Mouse (Mus musculus): ENCODE measurements around the gene Ripor3. TPM values are rescaled to one million over a fixed set of nuclear protein-coding genes. Genes with fewer than 3 reads are reported as not detected.

Gene Ripor3
- polyA plus RNA-seq, 1 experiment from 2014 or later = 0.13 TPM

DNA sequence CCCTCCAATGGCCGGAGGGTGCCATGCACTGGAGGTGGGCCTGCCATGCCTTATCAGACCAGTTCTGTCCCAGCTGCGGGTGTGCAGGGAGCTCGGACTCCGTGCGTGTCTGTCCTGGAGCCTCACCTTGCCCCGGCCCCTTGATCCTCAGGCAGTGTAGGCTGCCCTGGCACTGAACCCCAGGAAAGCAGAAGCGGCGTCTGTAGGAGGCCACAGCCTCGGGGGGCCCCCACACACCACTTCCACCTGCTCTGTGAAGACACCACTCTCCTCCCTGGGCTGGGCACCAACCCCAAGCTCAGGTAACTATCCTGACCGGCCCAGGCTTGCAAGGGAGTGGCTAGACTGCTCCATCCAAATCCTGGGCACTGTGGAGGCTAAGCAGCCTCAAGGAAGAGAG is 30.0 kb downstream of the Ripor3 start:
- WGBS = 88% methylated on average over 10 of the region's 10 CpGs
- H3K9ac ChIP-seq (replicated peaks) = no peak overlapping the region
- 0 out of 2 replicates have a peak, but pooled peaks have one; percentile 30 for ATAC-seq (replicated peaks)

DNA sequence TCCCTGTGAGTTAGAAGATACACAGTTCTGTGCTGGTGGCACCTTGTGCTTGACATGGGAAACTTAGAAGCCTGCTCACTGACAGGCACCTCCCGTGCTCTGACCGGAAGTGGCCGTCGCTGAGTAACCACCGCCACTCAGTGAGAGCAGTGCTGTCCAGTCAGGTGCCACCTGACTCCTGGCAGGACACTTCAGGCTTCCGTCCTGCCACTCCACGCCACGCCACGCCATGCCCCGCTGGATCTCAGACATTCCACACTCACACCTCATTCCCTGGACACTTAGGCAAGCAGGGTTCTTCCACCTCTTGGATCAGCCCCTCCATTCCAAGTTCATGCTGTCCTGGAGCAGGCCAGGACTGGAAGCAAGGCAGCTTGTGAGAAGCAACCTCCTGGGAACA is 32.1 kb downstream of the Ripor3 start:
- Histone ChIP-seq H3K9ac (replicated peaks) (no peak overlapping the region), H3K9me3 (no peaks in the 10 kb centered on the region), H3K4me3 (no peak overlapping the region), H3K27me3 (no peaks in the 10 kb centered on the region), H3K4me2 (replicated peaks) (no peak overlapping the region), H3K36me3 (peaks cover 61% of the 10 kb centered on the region), H3K4me1 (no peaks in the 10 kb centered on the region), H3K27ac (replicated peaks) (no peak overlapping the region)
- WGBS = 96% methylated on average over 10 of the region's 10 CpGs
- ATAC-seq (replicated peaks) = no peak

More for the DNA sequence above, 30.0 kb downstream of the Ripor3 start:
- no peaks in the 10 kb centered on the region for H3K9me3 ChIP-seq
- H3K36me3 ChIP-seq = peaks cover 40% of the 10 kb centered on the region
- H3K4me2 ChIP-seq (replicated peaks) = no peak overlapping the region
- no peaks in the 10 kb centered on the region for H3K4me1 ChIP-seq
- no peak overlapping the region for H3K27ac ChIP-seq (replicated peaks)
- no peak overlapping the region for H3K4me3 ChIP-seq
- no peaks in the 10 kb centered on the region for H3K27me3 ChIP-seq

DNA sequence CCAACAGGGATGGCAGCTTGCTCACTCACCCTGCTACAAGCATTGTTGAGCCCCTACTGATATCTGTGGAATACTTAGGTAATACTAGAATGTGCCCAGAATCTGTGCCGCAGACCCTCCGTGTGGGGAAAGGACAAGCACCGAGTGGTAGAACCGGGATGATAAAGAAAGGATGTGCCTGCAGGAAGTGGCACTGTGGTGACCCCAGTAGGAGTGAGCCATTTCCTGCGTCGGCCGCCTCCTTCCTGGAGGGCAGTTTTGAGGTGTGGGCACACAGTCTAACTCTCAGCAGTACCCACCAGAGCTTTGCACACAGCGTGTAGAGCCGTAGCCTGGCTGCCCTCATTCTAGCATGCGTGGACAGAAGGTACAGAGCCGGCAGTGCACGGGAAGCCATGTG is 34.7 kb downstream of the Ripor3 start:
- ATAC-seq (replicated peaks) = no peak

DNA sequence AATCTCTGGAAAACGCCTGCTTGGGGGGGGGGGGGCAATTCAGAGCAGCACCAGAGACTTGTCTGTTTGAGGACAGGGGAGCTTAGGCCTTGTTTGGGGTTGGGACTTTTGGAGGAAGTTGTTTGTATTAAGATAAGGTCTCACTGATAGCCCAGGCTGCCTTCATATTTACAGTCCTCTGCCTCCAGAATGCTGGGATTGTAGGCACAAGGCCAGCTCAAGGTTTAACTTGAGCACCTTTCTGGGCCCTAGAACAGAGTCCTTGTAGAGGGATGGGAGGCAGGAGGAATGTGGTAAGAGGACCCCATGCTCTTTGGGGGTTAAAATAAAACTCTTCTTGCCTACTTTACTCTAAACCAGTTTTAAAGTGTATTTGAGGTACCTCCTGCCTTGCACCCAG is 37.6 kb downstream of the Ripor3 start:
- no peak overlapping the region for H3K9ac ChIP-seq (replicated peaks)
- WGBS = 65% methylated on average over 1 of the region's 1 CpGs
- H3K4me3 ChIP-seq = no peak overlapping the region
- peaks cover 76% of the 10 kb centered on the region for H3K36me3 ChIP-seq
- ATAC-seq (replicated peaks) = no peak
- H3K27ac ChIP-seq (replicated peaks) = no peak overlapping the region
- no peaks in the 10 kb centered on the region for H3K27me3 ChIP-seq
- no peak overlapping the region for H3K4me2 ChIP-seq (replicated peaks)
- peaks cover 9% of the 10 kb centered on the region; the same call in 1 of the 2 replicates for H3K4me1 ChIP-seq
- no peaks in the 10 kb centered on the region for H3K9me3 ChIP-seq

More for the DNA sequence above, 34.7 kb downstream of the Ripor3 start:
- H3K4me1 ChIP-seq = no peaks in the 10 kb centered on the region
- H3K27ac ChIP-seq (replicated peaks) = no peak overlapping the region
- no peaks in the 10 kb centered on the region for H3K9me3 ChIP-seq
- H3K9ac ChIP-seq (replicated peaks) = no peak overlapping the region
- H3K4me3 ChIP-seq = no peak overlapping the region
- no peaks in the 10 kb centered on the region for H3K27me3 ChIP-seq
- WGBS = 92% methylated on average over 12 of the region's 12 CpGs
- H3K4me2 ChIP-seq (replicated peaks) = no peak overlapping the region
- peaks cover 77% of the 10 kb centered on the region for H3K36me3 ChIP-seq

DNA sequence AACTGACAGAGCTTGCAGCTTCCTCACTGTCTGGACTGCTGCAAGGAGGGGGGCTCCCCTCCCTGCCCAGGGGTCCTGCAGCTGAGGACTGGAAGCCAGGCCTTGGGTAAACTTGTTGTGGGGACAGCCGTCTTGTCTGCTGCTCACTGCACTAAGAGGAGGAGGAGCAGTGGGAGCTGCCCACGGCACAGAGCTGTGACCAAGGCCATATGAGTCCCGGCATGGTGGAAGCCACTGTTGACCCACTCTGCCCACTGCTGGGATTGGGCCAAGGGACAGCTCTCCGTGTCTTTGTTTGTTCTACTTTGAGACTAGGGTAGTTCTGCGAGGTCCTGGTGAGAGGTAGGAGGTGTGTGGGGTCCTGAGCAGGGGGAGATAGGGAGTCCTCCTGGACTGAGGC is 38.3 kb downstream of the Ripor3 start:
- no peak for ATAC-seq (replicated peaks)
- Histone ChIP-seq H3K27ac (replicated peaks) (no peak overlapping the region), H3K27me3 (no peaks in the 10 kb centered on the region), H3K9ac (replicated peaks) (no peak overlapping the region), H3K4me1 (peaks cover 9% of the 10 kb centered on the region; the same call in 1 of the 2 replicates), H3K4me2 (replicated peaks) (no peak overlapping the region), H3K9me3 (no peaks in the 10 kb centered on the region), H3K4me3 (no peak overlapping the region), H3K36me3 (peaks cover 75% of the 10 kb centered on the region)
- WGBS = 80% methylated on average over 5 of the region's 5 CpGs

DNA sequence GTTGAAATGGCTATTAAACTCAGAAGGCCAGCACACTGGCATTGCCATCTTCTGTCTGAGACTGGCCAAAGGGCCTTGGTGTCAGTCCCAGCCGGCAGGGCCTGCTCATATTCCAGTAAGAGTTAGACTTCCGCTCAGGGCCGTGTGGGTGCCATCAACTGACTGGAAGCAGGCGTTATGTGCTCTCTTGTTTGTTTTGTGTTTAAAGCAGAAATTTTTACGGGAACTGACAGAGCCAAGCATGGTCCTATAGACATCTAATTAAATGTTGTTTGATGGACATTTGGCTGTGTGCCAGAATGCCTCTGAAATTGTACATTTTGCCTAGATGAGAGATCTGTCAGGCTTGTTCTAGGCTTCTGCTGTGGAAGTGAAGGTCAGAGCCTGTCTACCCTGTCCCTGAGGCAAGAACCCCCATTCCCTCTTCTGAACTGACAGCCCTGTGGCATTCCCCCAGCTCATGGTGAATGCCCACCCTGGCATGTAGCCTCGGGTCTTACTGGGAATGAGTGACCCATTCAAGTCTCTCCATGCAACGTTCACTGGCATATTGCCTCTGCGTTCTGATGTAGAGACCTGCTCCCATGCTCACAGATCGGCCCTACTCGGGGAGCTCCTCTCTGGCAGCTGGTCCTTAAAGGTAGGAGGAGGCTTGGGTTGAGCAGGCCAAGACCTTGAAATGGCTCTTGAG is 40.4 kb downstream of the Ripor3 start:
- peak overlapping the region; percentile 7; the same call in 1 of the 2 replicates for H3K27ac ChIP-seq (replicated peaks)

DNA sequence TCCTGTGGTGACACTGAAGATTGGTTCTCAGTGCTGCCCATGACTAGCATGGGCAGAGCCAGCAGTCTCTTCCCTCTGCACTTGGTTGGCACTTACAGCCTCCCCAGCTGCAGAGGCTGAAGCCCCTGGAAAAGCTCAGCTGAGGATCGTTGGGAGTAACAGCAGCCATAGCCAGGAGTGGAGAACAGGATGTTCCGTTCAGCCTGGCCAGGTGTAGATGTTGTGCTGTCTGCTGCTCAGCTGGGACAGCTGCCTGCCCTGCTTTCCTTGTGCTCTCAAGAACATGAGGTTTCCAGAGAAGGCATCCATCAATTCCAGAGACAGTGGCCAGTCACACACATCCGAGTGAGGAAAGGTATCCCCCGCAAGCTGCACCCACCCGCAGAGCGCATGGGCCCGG is 41.9 kb downstream of the Ripor3 start:
- Histone ChIP-seq H3K27ac (replicated peaks) (no peak overlapping the region), H3K9ac (replicated peaks) (no peak overlapping the region), H3K4me3 (no peak overlapping the region), H3K27me3 (no peaks in the 10 kb centered on the region), H3K4me1 (peaks cover 9% of the 10 kb centered on the region; the same call in 1 of the 2 replicates), H3K4me2 (replicated peaks) (no peak overlapping the region), H3K36me3 (peaks cover 73% of the 10 kb centered on the region), H3K9me3 (no peaks in the 10 kb centered on the region)
- WGBS = 95% methylated on average over 7 of the region's 7 CpGs
- ATAC-seq (replicated peaks) = no peak

More for the DNA sequence above, 40.4 kb downstream of the Ripor3 start:
- H3K4me2 ChIP-seq (replicated peaks) = no peak overlapping the region
- H3K9ac ChIP-seq (replicated peaks) = no peak overlapping the region
- H3K4me3 ChIP-seq = no peak overlapping the region
- H3K4me1 ChIP-seq = peaks cover 9% of the 10 kb centered on the region; the same call in 1 of the 2 replicates
- ATAC-seq (replicated peaks) = no peak; the same call in 1 of the 2 replicates
- no peaks in the 10 kb centered on the region for H3K27me3 ChIP-seq
- H3K9me3 ChIP-seq = no peaks in the 10 kb centered on the region
- peaks cover 75% of the 10 kb centered on the region for H3K36me3 ChIP-seq
- 58% methylated on average over 10 of the region's 10 CpGs for WGBS

DNA sequence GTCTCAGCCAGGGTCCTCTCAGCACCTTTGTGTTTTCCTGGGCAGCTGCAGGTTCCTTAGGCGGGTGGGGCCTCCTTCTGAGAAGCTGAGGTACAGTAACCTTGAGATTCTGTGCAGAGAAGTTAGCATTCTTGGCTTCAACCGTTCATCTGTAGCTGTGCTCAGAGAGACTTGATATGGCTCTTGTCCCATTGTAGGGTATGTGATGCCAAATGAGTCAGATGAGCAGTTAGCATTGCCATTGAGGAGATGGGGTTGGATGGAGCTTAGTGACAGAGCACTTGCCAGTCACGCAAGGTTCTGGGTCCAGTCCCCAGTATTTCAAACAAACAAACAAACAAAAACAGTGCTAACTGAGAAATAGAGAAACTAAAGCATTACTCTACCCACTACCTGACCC is 44.5 kb downstream of the Ripor3 start:
- Histone ChIP-seq H3K4me1 (peaks cover 9% of the 10 kb centered on the region; the same call in 1 of the 2 replicates), H3K9me3 (no peaks in the 10 kb centered on the region), H3K36me3 (peaks cover 55% of the 10 kb centered on the region), H3K4me2 (replicated peaks) (no peak overlapping the region), H3K9ac (replicated peaks) (no peak overlapping the region), H3K27ac (replicated peaks) (no peak overlapping the region), H3K27me3 (no peaks in the 10 kb centered on the region), H3K4me3 (no peak overlapping the region)
- 89% methylated on average over 3 of the region's 3 CpGs for WGBS
- ATAC-seq (replicated peaks) = no peak

DNA sequence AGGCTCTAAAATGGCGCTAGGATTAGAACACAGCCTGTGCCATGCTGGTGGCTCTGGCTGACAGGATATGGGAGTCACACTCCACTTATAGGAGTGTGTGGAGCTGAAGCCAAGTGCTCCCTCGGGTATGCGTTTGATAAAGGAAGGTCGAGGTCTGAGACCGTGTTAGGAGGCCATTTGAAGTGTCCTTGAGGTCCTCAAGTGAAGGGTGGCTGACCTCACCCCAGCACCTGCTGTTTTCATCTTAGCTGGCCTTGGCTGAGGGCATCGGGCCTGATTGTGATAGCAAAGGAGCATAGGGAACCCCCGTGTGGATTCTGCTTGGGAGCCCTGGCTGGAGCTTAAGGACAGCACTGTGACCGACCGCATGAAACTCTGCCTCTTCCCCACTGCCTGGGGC is 46.1 kb downstream of the Ripor3 start:
- Histone ChIP-seq H3K4me1 (0 out of 2 replicates have a peak, but pooled peaks cover 11% of the 10 kb centered on the region), H3K36me3 (peaks cover 54% of the 10 kb centered on the region), H3K4me2 (replicated peaks) (no peak overlapping the region), H3K9me3 (no peaks in the 10 kb centered on the region), H3K27ac (replicated peaks) (no peak overlapping the region), H3K4me3 (no peak overlapping the region), H3K27me3 (no peaks in the 10 kb centered on the region), H3K9ac (replicated peaks) (no peak overlapping the region)
- ATAC-seq (replicated peaks) = no peak
- 95% methylated on average over 9 of the region's 9 CpGs for WGBS

DNA sequence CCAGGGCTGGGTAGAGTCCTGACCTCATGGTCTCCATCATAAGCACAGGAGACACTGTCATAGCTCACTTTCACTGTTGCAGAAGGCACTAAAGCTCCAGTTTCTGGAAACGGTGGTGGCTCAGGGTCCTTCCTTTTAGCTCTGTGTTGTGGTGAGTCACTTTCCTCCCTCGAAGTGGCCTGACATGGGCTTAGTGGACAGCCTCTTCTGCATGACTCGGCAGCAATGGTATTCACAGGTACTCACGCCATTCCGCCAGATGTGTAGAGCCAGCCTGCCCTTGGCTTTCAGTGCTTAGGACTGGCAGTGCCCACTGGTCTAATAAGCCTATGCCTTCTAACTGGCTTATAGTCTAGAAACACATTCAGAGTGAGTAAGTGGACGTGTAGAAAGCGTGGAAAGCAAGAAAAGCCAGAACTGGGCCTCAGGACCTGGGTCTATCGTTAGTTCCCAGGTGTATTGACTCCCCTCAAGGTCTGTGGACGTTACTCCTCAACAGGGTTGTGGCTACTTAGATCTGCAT is 46.6 kb downstream of the Ripor3 start:
- Histone ChIP-seq H3K4me2 (replicated peaks) (no peak overlapping the region), H3K9ac (replicated peaks) (no peak overlapping the region), H3K36me3 (peaks cover 49% of the 10 kb centered on the region), H3K27ac (replicated peaks) (no peak overlapping the region), H3K4me3 (no peak overlapping the region), H3K27me3 (no peaks in the 10 kb centered on the region), H3K4me1 (peaks cover 13% of the 10 kb centered on the region; the same call in 1 of the 2 replicates), H3K9me3 (no peaks in the 10 kb centered on the region)
- WGBS = 87% methylated on average over 9 of the region's 9 CpGs
- ATAC-seq (replicated peaks) = no peak

DNA sequence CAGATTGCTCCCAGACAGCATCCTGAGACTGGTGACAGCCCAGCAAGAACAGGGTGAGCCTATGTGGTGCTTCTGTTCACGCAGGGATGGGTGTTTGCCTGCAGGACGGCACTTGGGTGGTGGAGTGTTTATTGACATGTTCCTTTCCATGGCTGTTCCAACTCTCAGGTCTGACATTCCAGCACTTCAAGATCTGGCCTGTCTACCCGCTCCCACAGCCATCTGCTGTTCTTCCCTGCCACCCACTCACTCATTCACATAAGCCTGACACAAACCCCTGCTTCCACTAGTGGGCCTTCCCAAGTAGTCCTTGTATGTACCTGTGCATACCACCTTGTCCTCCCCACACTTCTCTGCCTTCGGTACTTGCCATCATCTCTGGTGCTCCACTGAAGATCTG is 47.2 kb downstream of the Ripor3 start:
- Histone ChIP-seq H3K4me2 (replicated peaks) (no peak overlapping the region), H3K9ac (replicated peaks) (no peak overlapping the region), H3K9me3 (no peaks in the 10 kb centered on the region), H3K27ac (replicated peaks) (no peak overlapping the region), H3K36me3 (peaks cover 42% of the 10 kb centered on the region), H3K27me3 (no peaks in the 10 kb centered on the region), H3K4me1 (peaks cover 20% of the 10 kb centered on the region; the same call in 1 of the 2 replicates), H3K4me3 (no peak overlapping the region)
- WGBS = 89% methylated on average over 4 of the region's 4 CpGs
- ATAC-seq (replicated peaks) = no peak

DNA sequence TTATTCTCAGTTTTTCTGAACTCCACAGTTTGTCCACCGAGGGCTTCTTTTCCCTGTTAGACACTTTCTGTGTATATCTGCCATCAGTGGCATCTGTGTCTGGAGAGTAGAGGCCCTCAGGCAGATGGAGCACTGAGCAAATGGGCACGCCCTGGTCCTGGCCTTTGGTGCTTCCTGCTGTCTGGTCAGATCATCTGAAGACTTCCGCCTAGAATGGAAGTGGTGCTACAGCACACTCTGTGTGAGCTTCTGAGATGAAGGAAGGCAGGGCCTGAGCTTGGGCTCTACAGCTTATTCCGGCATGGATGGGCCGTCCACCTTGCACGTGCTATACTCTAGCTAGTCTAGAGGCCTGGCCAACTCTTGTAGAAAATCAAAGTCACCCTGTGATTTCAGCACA is 48.1 kb downstream of the Ripor3 start:
- H3K27me3 ChIP-seq = no peaks in the 10 kb centered on the region
- WGBS = 94% methylated on average over 6 of the region's 6 CpGs
- no peak overlapping the region for H3K9ac ChIP-seq (replicated peaks)
- H3K4me1 ChIP-seq = peaks cover 23% of the 10 kb centered on the region; the same call in 1 of the 2 replicates
- H3K4me2 ChIP-seq (replicated peaks) = no peak overlapping the region
- H3K27ac ChIP-seq (replicated peaks) = no peak overlapping the region
- H3K9me3 ChIP-seq = no peaks in the 10 kb centered on the region
- ATAC-seq (replicated peaks) = no peak
- peaks cover 35% of the 10 kb centered on the region for H3K36me3 ChIP-seq
- H3K4me3 ChIP-seq = no peak overlapping the region

Data from forebrain, embryonic 15.5 days (tissue).